In genomic region chr12:108490336-108490735, GRCm38 (mm10) we compare ENCODE assay signal across 18 mouse cellular contexts.
DNase-seq lines count a peak whose midpoint lies in the region; ATAC-seq and TF ChIP-seq lines count a peak whose summit lies in the region.
"Had no signal": no experiment of that assay in that cellular context is flagged by ENCODE, and none has a peak within 500 bp of the region (broad histone marks: within the 10 kb centered on the region; RNA-seq: fewer than 3 reads in every experiment).

No protein-coding gene starts in this region.

- no peak for TF ChIP-seq CTCF in embryonic fibroblast, embryonic 13.5 days (IDR thresholded peaks at IDR 0.05; ENCODE audit: borderline replicate concordance, insufficient read depth, low read length)

- no peak overlapping the region for H3K9ac ChIP-seq in hindbrain, embryonic 13.5 days
- H3K9ac ChIP-seq in hindbrain, embryonic 12.5 days = no peak overlapping the region
- H3K9ac ChIP-seq in midbrain, embryonic 13.5 days (replicated peaks) = no peak overlapping the region; the same call in 1 of the 2 replicates
- H3K9ac ChIP-seq: heart, embryonic 13.5 days; liver, postnatal 0 days had no signal

- no peak overlapping the region for H3K4me2 ChIP-seq in hindbrain, embryonic 13.5 days
- H3K4me2 ChIP-seq in hindbrain, embryonic 12.5 days (replicated peaks) = no peak overlapping the region
- no peak overlapping the region for H3K4me2 ChIP-seq in midbrain, embryonic 13.5 days (replicated peaks)
- H3K4me2 ChIP-seq: heart, embryonic 13.5 days had no signal

- peaks cover 37% of the 10 kb centered on the region for H3K4me1 ChIP-seq in hindbrain, embryonic 13.5 days (replicated peaks)
- peaks cover 27% of the 10 kb centered on the region for H3K4me1 ChIP-seq in hindbrain, embryonic 12.5 days
- peaks cover 4% of the 10 kb centered on the region for H3K4me1 ChIP-seq in embryonic fibroblast, embryonic 13.5 days (ENCODE audit: control insufficient read depth, insufficient read depth, low read length)
- H3K4me1 ChIP-seq in midbrain, embryonic 13.5 days (replicated peaks) = peaks cover 44% of the 10 kb centered on the region

- 0 out of 2 replicates have a peak overlapping the region, but pooled peaks have one; percentile 8 for H3K27ac ChIP-seq in hindbrain, embryonic 13.5 days
- H3K27ac ChIP-seq in hindbrain, embryonic 12.5 days = no peak overlapping the region; the same call in 1 of the 2 replicates
- peak overlapping the region; percentile 30; the same call in 1 of the 2 replicates for H3K27ac ChIP-seq in embryonic fibroblast, embryonic 13.5 days (ENCODE audit: insufficient read depth, low read length)
- 0 out of 2 replicates have a peak overlapping the region, but pooled peaks have one; percentile 19 for H3K27ac ChIP-seq in midbrain, embryonic 13.5 days
- H3K27ac ChIP-seq: heart, embryonic 13.5 days had no signal

- no peaks in the 10 kb centered on the region for H3K36me3 ChIP-seq in hindbrain, embryonic 13.5 days
- H3K36me3 ChIP-seq in hindbrain, embryonic 12.5 days = no peaks in the 10 kb centered on the region
- H3K36me3 ChIP-seq in midbrain, embryonic 13.5 days = no peaks in the 10 kb centered on the region
- H3K36me3 ChIP-seq: G1E; heart, embryonic 13.5 days had no signal

- H3K4me3 ChIP-seq in hindbrain, embryonic 13.5 days = no peak overlapping the region
- H3K4me3 ChIP-seq in hindbrain, embryonic 12.5 days = no peak overlapping the region
- no peak overlapping the region for H3K4me3 ChIP-seq in embryonic fibroblast, embryonic 13.5 days (ENCODE audit: insufficient read depth, low read length)
- no peak overlapping the region for H3K4me3 ChIP-seq in midbrain, embryonic 13.5 days (replicated peaks)
- H3K4me3 ChIP-seq: erythroblast, embryonic 14.5 days; heart, embryonic 13.5 days had no signal

- DNase-seq in cerebellum, adult 11-12 months = peak; percentile 16
- no peak for DNase-seq in cerebellum, postnatal 4 days (ENCODE audit: low spot score in 2 of 2)
- no peak for DNase-seq in gastrocnemius, adult 8-10 months (ENCODE audit: low spot score in 2 of 2)
- DNase-seq: heart, postnatal 36 days; liver; liver, postnatal 0 days; lung, postnatal 36 days; right cerebral cortex, postnatal 25 days had no signal

- H3K27me3 ChIP-seq in hindbrain, embryonic 13.5 days = no peaks in the 10 kb centered on the region
- H3K27me3 ChIP-seq in hindbrain, embryonic 12.5 days = no peaks in the 10 kb centered on the region
- no peaks in the 10 kb centered on the region for H3K27me3 ChIP-seq in midbrain, embryonic 13.5 days
- H3K27me3 ChIP-seq: heart, embryonic 13.5 days had no signal

- ATAC-seq in hindbrain, embryonic 13.5 days (ENCODE audit: low FRiP score) = no peak
- ATAC-seq in hindbrain, embryonic 12.5 days (ENCODE audit: low FRiP score) = no peak
- ATAC-seq in midbrain, embryonic 13.5 days = no peak
- ATAC-seq in frontal cortex, adult (ENCODE audit: low TSS enrichment) = no peak
- ATAC-seq: CD4-positive, CD25-positive, alpha-beta regulatory T cell, adult 4 months; intestine, postnatal 0 days; liver, postnatal 0 days had no signal

- TF ChIP-seq POLR2A in embryonic fibroblast, embryonic 13.5 days (IDR thresholded peaks at IDR 0.05; ENCODE audit: low read depth, low read length) = no peak

- H3K9me3 ChIP-seq in hindbrain, embryonic 13.5 days = no peaks in the 10 kb centered on the region
- H3K9me3 ChIP-seq in hindbrain, embryonic 12.5 days (replicated peaks) = no peaks in the 10 kb centered on the region
- no peaks in the 10 kb centered on the region for H3K9me3 ChIP-seq in midbrain, embryonic 13.5 days
- H3K9me3 ChIP-seq: heart, embryonic 13.5 days had no signal

- 87% methylated on average over 6 of the region's 6 CpGs for WGBS in hindbrain, embryonic 13.5 days
- WGBS in hindbrain, embryonic 12.5 days = 89% methylated on average over 6 of the region's 6 CpGs
- 89% methylated on average over 6 of the region's 6 CpGs for WGBS in midbrain, embryonic 13.5 days
